Mouse (Mus musculus) layer of hippocampus, adult 9-10 months (tissue): ENCODE results near the gene Bcl2a1d.
"Not testable (repeated sequence)": the region's sequence is repeated elsewhere in the genome, so short reads cannot be mapped to it uniquely, and the experiment has no call there.

ENCODE experiments used
- DNase-seq: peaks from one replicate; pipeline ENCODE4 v3.0.0; 2022; ENCODE audit warnings: low spot score

The Bcl2a1d gene

GRCm38 (mm10) chr9:88731728-88732127 is at the start of gene Bcl2a1d:
TSS of gene Bcl2a1d (minus strand) at chr9:88731914.
- DNase-seq = not testable (repeated sequence)

- DNase-seq = not testable (repeated sequence)
Observed at GRCm38 (mm10) chr9:88770239-88770638, 38.5 kb upstream of the Bcl2a1d start.

GRCm38 (mm10) chr9:88769470-88769869 is 37.8 kb upstream of the Bcl2a1d start:
- DNase-seq = not testable (repeated sequence)

DNA sequence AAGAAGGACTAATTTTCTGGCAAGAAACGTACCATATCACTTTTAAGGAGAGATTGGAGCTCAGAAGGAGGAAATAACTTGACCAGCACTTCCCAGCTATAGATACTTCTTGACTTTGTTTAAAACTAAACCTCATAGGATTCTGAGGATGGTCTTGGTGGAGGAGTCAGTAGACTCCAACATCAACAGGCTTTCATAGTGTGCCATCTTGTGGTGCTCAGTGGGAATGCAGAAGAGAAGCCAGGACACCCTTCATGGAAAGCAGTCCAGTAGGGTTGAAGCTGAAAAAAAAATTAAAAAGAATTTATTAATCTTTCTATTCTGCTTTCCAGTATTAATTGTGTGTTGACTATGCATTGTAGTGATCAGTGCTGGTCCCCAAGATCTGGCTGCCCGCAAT is 15.0 kb upstream of the Bcl2a1d start:
- DNase-seq = peak; percentile 40

- DNase-seq = not testable (repeated sequence)
Observed at GRCm38 (mm10) chr9:88746046-88746445, 14.3 kb upstream of the Bcl2a1d start.

DNA sequence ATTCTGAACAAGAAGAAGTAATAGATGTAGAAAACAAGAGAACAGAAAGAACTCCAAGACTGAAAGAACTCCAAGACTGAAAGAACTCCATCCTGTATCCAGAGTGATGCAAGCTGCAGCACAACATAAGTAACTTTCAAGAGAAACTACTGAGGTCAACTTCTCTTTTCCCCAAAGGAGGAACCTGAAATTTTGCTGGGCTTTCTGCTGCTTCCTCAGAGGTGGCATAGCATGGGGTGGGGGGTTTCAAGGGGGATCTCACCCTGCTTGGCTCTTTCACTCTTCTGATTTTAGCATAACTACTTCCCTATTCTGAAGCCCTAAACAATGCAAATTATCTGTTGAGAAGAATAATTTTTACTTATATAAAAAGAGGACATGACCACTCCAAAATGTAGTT is 3.6 kb upstream of the Bcl2a1d start:
- not testable (repeated sequence) for DNase-seq

DNA sequence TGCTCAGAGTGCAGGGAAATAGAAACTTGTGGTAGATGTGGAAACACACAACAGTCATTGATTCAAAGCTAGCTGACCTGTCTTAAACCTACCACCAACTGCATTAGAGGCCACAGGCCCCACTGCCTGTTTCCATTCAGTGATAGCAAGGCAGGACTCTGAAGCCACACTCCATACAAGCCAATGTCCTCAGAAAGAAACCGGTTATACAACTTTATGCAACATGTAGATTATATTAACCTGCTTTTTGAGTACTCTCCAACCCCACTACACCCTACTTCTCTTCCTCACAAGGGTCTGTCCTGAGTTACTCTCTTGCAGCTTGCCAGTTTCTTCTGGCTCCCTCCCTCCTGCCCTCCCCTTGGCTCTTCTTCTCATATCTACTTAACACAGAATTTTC is 1.5 kb upstream of the Bcl2a1d start:
- not testable (repeated sequence) for DNase-seq

DNA sequence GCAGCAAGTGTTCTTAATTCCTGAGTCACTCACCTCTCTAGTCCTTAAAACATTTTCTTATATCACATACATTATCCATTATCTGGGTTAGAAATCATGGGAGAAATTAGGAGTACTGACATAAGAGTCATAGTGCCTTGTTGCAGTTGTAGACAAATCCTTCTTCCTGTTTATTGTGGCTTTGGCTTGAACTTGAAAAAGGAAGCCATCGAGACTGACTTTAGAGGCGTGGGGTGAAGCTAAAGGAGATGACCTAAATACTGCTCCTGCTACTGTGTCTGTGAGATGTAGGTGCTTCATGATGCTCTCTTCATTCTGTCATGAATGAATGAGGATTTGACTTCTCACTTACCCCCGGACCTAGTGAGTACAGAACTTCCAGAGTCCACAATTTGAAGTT is 620 bp upstream of the Bcl2a1d start:
- DNase-seq = not testable (repeated sequence)

- not testable (repeated sequence) for DNase-seq
Observed at GRCm38 (mm10) chr9:88728311-88728710, 3.4 kb downstream of the Bcl2a1d start.

DNA sequence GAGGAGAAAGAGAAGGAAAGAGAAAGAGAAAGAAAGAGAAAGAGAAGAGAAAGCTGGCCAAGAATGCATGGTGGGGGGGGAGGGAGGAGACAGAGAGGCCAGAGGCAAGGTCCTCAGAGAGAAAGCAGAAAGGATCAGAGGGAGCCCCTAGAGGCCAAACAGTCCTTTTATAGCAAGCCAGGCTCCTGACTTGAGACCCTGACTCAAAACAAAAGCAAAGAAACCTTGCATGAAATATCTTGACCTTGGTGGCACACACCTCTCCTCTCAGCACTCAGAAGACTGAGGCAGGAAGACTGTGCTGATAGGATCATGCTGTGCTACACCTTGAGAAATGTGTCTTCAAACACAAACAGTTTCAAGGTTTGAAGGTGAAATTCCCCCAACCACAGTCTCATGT is 10.1 kb downstream of the Bcl2a1d start:
- DNase-seq = not testable (repeated sequence)

DNA sequence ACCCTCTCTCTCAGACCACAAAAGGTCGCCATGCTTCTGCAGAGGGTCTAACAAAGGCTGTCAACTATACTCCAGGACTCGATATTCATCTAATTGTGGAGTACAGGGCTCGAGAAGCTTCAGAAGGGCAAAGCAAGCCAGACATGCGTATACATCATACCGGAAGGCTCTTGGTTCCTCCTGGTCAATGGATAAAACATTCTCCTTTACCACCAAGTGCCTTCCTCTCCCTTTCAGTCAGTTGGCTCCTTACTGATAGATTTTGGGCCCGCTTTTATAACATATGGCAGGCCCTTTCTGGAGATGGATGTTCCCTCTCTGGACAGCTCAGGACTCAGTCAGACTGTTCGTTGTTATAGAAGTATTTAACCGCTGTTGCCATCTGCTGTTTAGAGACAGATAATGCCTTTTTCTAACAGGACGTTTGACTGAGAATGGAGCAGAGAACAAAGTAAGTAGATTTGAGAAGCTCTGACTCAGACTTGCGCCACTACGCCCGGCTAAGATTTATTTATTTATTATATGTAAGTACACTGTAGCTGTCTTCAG is 11.7 kb downstream of the Bcl2a1d start, which contains the start of gene Mthfsl:
Mthfsl (minus strand) TSS at position 308 of the 549 bp plus-strand sequence.
- DNase-seq = peak; percentile 64

- DNase-seq = peak; percentile 31
Observed at GRCm38 (mm10) chr9:88719073-88719921, 12.4 kb downstream of the Bcl2a1d start.

- not testable (repeated sequence) for DNase-seq
Observed at GRCm38 (mm10) chr9:88718593-88718992, 13.1 kb downstream of the Bcl2a1d start.

DNA sequence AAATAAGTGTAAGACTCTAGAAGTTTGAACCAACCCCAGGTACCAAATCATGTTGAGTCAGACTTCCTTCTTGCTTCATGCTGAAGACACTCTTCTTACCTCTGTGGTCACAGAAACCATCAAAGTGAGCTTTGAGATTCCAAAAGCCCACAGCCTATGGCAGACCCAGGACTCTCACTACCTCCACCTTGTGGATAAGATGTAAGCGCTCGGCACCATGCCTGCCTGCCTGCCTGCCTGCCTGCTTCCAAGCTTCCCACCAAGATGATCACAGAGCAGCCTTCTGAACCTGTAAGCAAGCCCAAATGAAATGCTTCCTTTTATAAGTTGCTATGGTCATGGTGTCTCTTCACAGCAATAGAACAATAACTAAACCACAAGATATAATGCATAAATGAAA is 13.6 kb downstream of the Bcl2a1d start:
- not testable (repeated sequence) for DNase-seq

DNA sequence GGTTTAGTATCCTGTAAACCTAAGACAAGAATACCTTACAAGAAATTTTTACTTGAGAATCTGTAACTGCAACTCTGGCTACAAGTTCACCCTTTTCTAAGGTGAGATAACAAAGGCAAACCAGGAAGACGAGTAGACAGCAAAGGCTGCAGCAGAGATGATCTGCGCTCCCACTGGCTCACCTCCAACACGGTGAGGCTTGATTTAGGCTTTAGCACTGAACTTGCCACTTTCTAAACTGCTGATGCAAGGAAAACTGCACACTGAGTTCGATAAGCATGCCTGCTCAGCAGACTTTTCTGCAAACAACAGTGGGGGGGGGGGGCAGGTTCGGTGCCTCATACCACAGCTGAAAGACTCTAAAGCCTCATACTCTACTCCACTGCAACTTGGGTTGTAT is 17.2 kb downstream of the Bcl2a1d start:
- DNase-seq = not testable (repeated sequence)

- DNase-seq = not testable (repeated sequence)
Observed at GRCm38 (mm10) chr9:88712164-88712749, 19.5 kb downstream of the Bcl2a1d start.

GRCm38 (mm10) chr9:88710910-88711438 is 20.7 kb downstream of the Bcl2a1d start:
- not testable (repeated sequence) for DNase-seq

DNA sequence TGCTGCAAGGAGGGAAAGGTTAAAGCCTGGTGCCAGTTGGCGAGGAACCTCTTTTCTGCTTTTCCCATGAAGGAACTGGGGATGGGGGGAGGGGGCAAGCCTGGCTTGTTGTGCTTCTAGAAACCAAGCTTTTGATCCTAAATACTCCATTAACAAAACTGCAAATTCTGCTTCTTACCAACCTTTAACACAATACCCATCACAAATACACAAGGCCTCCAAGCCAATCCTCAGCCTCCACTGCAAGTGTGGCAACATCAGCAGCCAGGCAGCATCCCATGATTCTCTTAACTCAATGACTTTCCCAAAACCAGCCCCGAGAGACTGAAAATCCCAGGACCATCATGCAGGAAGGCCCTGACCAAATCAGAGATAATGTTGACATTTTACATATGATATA is 21.3 kb downstream of the Bcl2a1d start:
- not testable (repeated sequence) for DNase-seq

DNA sequence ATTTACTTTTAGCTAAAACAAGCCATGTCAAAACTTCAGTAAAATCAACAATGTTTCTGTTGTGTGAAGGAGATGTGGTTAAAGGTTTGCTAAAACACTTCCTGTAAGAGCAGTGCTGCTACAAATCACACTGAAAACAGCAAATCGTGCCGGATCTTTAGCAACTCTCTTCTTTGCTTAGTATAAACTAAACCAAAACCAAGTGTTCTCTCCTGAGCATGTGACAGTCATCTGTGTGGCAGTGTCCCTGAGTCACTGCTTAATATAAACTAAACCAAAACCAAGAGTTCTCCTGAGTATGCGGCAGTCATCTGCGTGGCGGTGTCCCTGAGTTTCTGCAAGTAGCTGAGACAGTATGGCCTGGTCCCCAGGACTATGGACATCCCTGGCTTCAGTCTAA is 21.9 kb downstream of the Bcl2a1d start:
- peak; percentile 54 for DNase-seq

DNA sequence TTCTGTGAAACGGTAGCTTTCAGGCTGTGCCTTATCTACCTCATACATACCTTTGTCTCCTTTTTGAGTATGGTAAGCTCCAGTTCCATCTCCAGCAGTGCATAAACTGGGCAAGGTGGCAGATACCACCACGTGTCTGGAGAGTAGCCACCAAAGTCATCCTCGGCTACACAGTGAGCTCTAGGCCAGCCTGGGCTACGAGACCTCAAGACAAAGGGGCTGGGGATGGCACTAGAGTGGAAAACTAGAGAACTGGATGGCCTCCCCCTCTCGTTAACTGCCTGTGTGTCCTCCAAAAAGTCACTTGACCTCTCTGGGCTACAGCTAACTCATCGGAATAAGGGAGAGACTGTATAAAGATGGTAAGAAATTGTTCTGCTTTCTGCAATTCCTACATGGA is 22.4 kb downstream of the Bcl2a1d start:
- DNase-seq = no peak

DNA sequence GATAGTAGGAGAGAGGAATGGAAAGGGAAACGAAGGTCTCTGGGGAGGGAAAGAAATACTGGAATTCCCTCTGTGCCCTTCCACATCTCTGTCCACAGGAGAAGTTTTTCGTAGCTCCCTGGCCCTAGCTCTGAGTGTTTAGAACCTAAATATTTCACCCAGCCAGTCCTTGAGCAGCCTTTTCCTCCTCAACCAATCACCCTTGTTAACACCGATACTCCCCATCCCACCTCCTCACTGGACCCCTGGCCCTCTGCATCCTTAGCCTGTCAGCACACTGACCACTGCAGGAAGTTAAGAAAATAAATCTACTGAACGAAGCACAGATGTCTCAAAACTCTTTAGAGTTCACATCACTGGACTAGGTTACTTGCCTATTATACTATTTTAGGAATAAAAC is 25.0 kb downstream of the Bcl2a1d start:
- no peak for DNase-seq

- DNase-seq = not testable (repeated sequence)
Observed at GRCm38 (mm10) chr9:88705157-88705556, 26.6 kb downstream of the Bcl2a1d start.

DNA sequence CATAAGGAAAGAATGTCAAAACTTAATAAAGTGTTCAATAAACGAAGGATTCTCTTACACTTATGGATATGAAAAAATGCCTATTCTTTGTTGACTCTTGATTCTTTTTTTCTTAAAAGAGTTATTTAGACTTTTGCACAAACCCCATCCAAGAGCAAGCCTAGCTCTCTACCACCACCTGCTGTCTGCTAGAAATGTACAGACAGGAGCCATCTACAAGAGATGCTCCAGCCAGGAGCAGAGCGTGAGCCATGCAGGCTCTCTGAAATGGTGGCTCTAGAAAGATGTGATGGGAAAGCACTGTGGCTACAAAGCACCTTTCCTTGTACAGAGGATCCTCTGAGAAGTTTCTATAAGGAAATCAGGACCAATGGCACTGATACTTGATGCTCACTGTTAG is 33.0 kb downstream of the Bcl2a1d start:
- DNase-seq = not testable (repeated sequence)
